Mouse (Mus musculus) megakaryocyte, embryonic 14.5 days (primary cell): ENCODE data around the gene Hcar2.

Source experiments
- FLI1 ChIP-seq: IDR thresholded peaks from 2 replicates; pipeline ENCODE4 v1.6.1; 2012; ENCODE audit warnings: low read length, inconsistent platforms, mixed read lengths
- GATA1 ChIP-seq: IDR thresholded peaks from 3 replicates; pipeline ENCODE4 v1.6.1; 2012; ENCODE audit warnings: mixed read lengths, low read length, inconsistent platforms, borderline replicate concordance

DNA sequence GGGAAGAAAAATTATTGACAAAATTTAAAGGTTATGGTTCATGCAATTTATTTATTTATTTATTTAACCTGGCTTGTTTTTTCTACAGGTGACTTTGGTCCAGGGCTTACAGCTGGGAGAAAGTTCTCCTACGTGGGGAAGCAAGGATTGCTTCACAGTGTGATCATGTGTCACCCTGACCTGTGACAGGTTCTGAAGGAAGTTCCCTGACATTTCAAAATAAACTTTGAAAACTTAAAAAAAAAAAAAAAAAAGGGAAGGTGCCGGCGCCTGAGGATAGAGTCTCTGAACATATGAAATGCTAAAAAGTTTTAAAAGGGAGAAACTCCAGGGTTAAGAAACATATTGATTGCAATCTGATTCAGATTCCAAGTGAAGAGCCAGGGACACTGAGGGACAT lies 21.1 kb upstream of the Hcar2 start:
- TF ChIP-seq GATA1 (no peak), FLI1 (no peak)
